Comparison of ENCODE assay signal across 15 mouse cellular contexts in genomic region chr7:120746821-120747220, GRCm38 (mm10). TPM values are rescaled to one million over a fixed set of nuclear protein-coding genes. Genes with fewer than 3 reads are reported as not detected.
"Had no signal": no experiment of that assay in that cellular context is flagged by ENCODE, and none has a peak within 500 bp of the region (broad histone marks: within the 10 kb centered on the region; RNA-seq: fewer than 3 reads in every experiment).

No protein-coding gene starts in this region.

- H3K27me3 ChIP-seq: limb, embryonic 12.5 days; midbrain, embryonic 12.5 days; stomach, embryonic 15.5 days had no signal

- DNase-seq: kidney, postnatal 36 days; layer of hippocampus, adult 9-11 months; layer of hippocampus, postnatal 36 days; lung, adult 2 months; lung, postnatal 10 days; right cerebral cortex, postnatal 14 days; thymus, postnatal 4 days had no signal

- H3K4me2 ChIP-seq: limb, embryonic 12.5 days; liver, embryonic 11.5 days; liver, embryonic 15.5 days; midbrain, embryonic 12.5 days; stomach, embryonic 15.5 days had no signal

- H3K9me3 ChIP-seq: limb, embryonic 12.5 days; liver, embryonic 15.5 days; midbrain, embryonic 12.5 days; stomach, embryonic 15.5 days had no signal

- H3K4me3 ChIP-seq: limb, embryonic 12.5 days; liver, embryonic 15.5 days; megakaryocyte, embryonic 14.5 days; midbrain, embryonic 12.5 days; stomach, embryonic 15.5 days had no signal

- H3K36me3 ChIP-seq: limb, embryonic 12.5 days; liver, embryonic 15.5 days; midbrain, embryonic 12.5 days; stomach, embryonic 15.5 days had no signal

- H3K9ac ChIP-seq: limb, embryonic 12.5 days; liver, embryonic 15.5 days; midbrain, embryonic 12.5 days; stomach, embryonic 15.5 days had no signal

- H3K4me1 ChIP-seq: limb, embryonic 12.5 days; liver, embryonic 15.5 days; stomach, embryonic 15.5 days had no signal

- ATAC-seq: midbrain, embryonic 16.5 days had no signal

- H3K27ac ChIP-seq: limb, embryonic 12.5 days; liver, embryonic 15.5 days; macrophage; midbrain, embryonic 12.5 days; stomach, embryonic 15.5 days had no signal

RNA-seq across cellular contexts. Expression of gene Vwa3a, which starts 7.7 kb away (rescaled TPM):
- polyA plus RNA-seq: liver, embryonic 15.5 days; macrophage had no signal
